Mouse (Mus musculus) adrenal gland, postnatal 36 days (tissue): ENCODE measurements around the gene 4930507D05Rik. TPM values are rescaled to one million over a fixed set of nuclear protein-coding genes. Genes with fewer than 3 reads are reported as not detected.
"Not testable (repeated sequence)": the region's sequence is repeated elsewhere in the genome, so short reads cannot be mapped to it uniquely, and the experiment has no call there.

ENCODE experiments used
- DNase-seq, 2 experiments: peaks; one replicate each; pipeline ENCODE4 v3.0.0; 2021; ENCODE audit warnings: mixed read lengths in 1 of 2
- total RNA-seq, 2 experiments: library from RNA; stranded (reverse); gene quantifications; 2 replicates each; pipeline ENCODE4 v1.2.3; 2021

Gene 4930507D05Rik
- total RNA-seq, 2 experiments from 2014 or later: 0.43 to 0.53 TPM

GRCm38 (mm10) chr10:62476980-62477379, 27.7 kb downstream of the 4930507D05Rik start:
- no peak for DNase-seq

- no peak for DNase-seq
Measured at GRCm38 (mm10) chr10:62481108-62481852, 32.0 kb downstream of the 4930507D05Rik start.

GRCm38 (mm10) chr10:62485878-62486582, 36.7 kb downstream of the 4930507D05Rik start:
- DNase-seq: peak in 1 of 2 experiments; percentile 6

GRCm38 (mm10) chr10:62486618-62487415, 37.5 kb downstream of the 4930507D05Rik start, which contains the start of gene Vps26a:
Vps26a (minus strand) TSS chr10:62486805.
- peak; percentile 98 to 99 for DNase-seq

- peak; percentile 40 to 61 for DNase-seq
Measured at GRCm38 (mm10) chr10:62488266-62488665, 39.0 kb downstream of the 4930507D05Rik start.

- DNase-seq: not testable (repeated sequence)
Measured at GRCm38 (mm10) chr10:62491681-62492080, 42.4 kb downstream of the 4930507D05Rik start.

- peak; percentile 55 to 71 for DNase-seq
Measured at GRCm38 (mm10) chr10:62500088-62500915, 51.0 kb downstream of the 4930507D05Rik start.

Other genes with a start within 250 kb of the 4930507D05Rik start
- gene Tspan15, start 218.2 kb upstream of the 4930507D05Rik start, total RNA-seq: 10 to 100 TPM; 21.1 to 22.7 TPM
- gene Tacr2, start 197.1 kb upstream of the 4930507D05Rik start, total RNA-seq: 10 to 100 TPM; 21.9 to 46.0 TPM
- 10 to 100 TPM; 25.3 to 25.9 TPM for gene Hk1, start 69.6 kb upstream of the 4930507D05Rik start, total RNA-seq
- not detected for gene Hkdc1, start 27.0 kb upstream of the 4930507D05Rik start, total RNA-seq
- gene Supv3l1, start 249 bp downstream of the 4930507D05Rik start, total RNA-seq: 10 to 100 TPM; 28.9 to 34.1 TPM
- gene Vps26a, start 37.3 kb downstream of the 4930507D05Rik start, total RNA-seq: 10 to 100 TPM; 50.6 to 59.9 TPM
- 10 to 100 TPM; 40.5 to 65.4 TPM for gene Srgn, start 78.0 kb downstream of the 4930507D05Rik start, total RNA-seq
- 10 to 100 TPM; 54.4 to 56.1 TPM for gene Kif1bp, start 129.0 kb downstream of the 4930507D05Rik start, total RNA-seq
- 10 to 100 TPM; 70.3 to 85.0 TPM for gene Ddx21, start 152.8 kb downstream of the 4930507D05Rik start, total RNA-seq
- gene Ddx50, start 201.7 kb downstream of the 4930507D05Rik start, total RNA-seq: 100 to 1,000 TPM; 121 to 124 TPM